Mouse (Mus musculus): ENCODE measurements around the gene Wscd1. TPM values are rescaled to one million over a fixed set of nuclear protein-coding genes. Genes with fewer than 3 reads are reported as not detected.

Wscd1 gene
- polyA plus RNA-seq, 1 experiment from 2014 or later: 2.5 TPM

GRCm38 (mm10) chr11:71773986-71774767, 24.5 kb downstream of the Wscd1 start:
- Histone ChIP-seq H3K4me3 (no peak overlapping the region), H3K4me1 (peaks cover 17% of the 10 kb centered on the region), H3K9me3 (replicated peaks) (no peaks in the 10 kb centered on the region), H3K27me3 (ENCODE audit: low read depth, poor library complexity, severe bottlenecking) (peaks cover 29% of the 10 kb centered on the region), H3K27ac (no peak overlapping the region), H3K36me3 (no peaks in the 10 kb centered on the region)
- DNase-seq (ENCODE audit: low spot score): no peak
- 30% methylated on average over 16 of the region's 16 CpGs for WGBS

- Histone ChIP-seq H3K27ac (no peak overlapping the region), H3K27me3 (ENCODE audit: low read depth, poor library complexity, severe bottlenecking) (peaks cover 29% of the 10 kb centered on the region), H3K36me3 (no peaks in the 10 kb centered on the region), H3K4me3 (no peak overlapping the region), H3K4me1 (peaks cover 12% of the 10 kb centered on the region), H3K9me3 (replicated peaks) (no peaks in the 10 kb centered on the region)
- 70% methylated on average over 6 of the region's 6 CpGs for WGBS
- no peak for DNase-seq (ENCODE audit: low spot score)
These were observed 25.3 kb downstream of the Wscd1 start for GRCm38 (mm10) chr11:71775056-71775455.

- no peak overlapping the region for H3K4me3 ChIP-seq
- 87% methylated on average over 10 of the region's 10 CpGs for WGBS
- no peak overlapping the region for H3K27ac ChIP-seq
- H3K36me3 ChIP-seq: no peaks in the 10 kb centered on the region
- H3K4me1 ChIP-seq: no peaks in the 10 kb centered on the region
- H3K9me3 ChIP-seq (replicated peaks): no peaks in the 10 kb centered on the region
- no peak for DNase-seq (ENCODE audit: low spot score)
- peaks cover 13% of the 10 kb centered on the region for H3K27me3 ChIP-seq (ENCODE audit: low read depth, poor library complexity, severe bottlenecking)
These were observed 29.9 kb downstream of the Wscd1 start for GRCm38 (mm10) chr11:71779642-71780041.

- H3K36me3 ChIP-seq: no peaks in the 10 kb centered on the region
- no peaks in the 10 kb centered on the region for H3K27me3 ChIP-seq (ENCODE audit: low read depth, poor library complexity, severe bottlenecking)
- H3K4me3 ChIP-seq: no peak overlapping the region
- no peak for DNase-seq (ENCODE audit: low spot score)
- H3K9me3 ChIP-seq (replicated peaks): no peaks in the 10 kb centered on the region
- 82% methylated on average over 13 of the region's 13 CpGs for WGBS
- no peaks in the 10 kb centered on the region for H3K4me1 ChIP-seq
- no peak overlapping the region for H3K27ac ChIP-seq
These were observed 32.1 kb downstream of the Wscd1 start for GRCm38 (mm10) chr11:71781737-71782354.

- Histone ChIP-seq H3K9me3 (replicated peaks) (no peaks in the 10 kb centered on the region), H3K36me3 (no peaks in the 10 kb centered on the region), H3K4me3 (no peak overlapping the region), H3K27ac (no peak overlapping the region), H3K4me1 (no peaks in the 10 kb centered on the region), H3K27me3 (ENCODE audit: low read depth, poor library complexity, severe bottlenecking) (no peaks in the 10 kb centered on the region)
- 95% methylated on average over 4 of the region's 4 CpGs for WGBS
- DNase-seq (ENCODE audit: low spot score): no peak
These were observed 35.8 kb downstream of the Wscd1 start for GRCm38 (mm10) chr11:71785499-71785898.

GRCm38 (mm10) chr11:71788209-71788608, 38.5 kb downstream of the Wscd1 start:
- no peak overlapping the region for H3K27ac ChIP-seq
- DNase-seq (ENCODE audit: low spot score): no peak
- no peaks in the 10 kb centered on the region for H3K36me3 ChIP-seq
- H3K4me3 ChIP-seq: no peak overlapping the region
- H3K4me1 ChIP-seq: peaks cover 9% of the 10 kb centered on the region
- WGBS: 84% methylated on average over 4 of the region's 4 CpGs
- no peaks in the 10 kb centered on the region for H3K9me3 ChIP-seq (replicated peaks)
- no peaks in the 10 kb centered on the region for H3K27me3 ChIP-seq (ENCODE audit: low read depth, poor library complexity, severe bottlenecking)

GRCm38 (mm10) chr11:71790227-71790626, 40.5 kb downstream of the Wscd1 start:
- Histone ChIP-seq H3K36me3 (no peaks in the 10 kb centered on the region), H3K4me1 (peaks cover 11% of the 10 kb centered on the region), H3K4me3 (no peak overlapping the region), H3K27ac (no peak overlapping the region), H3K27me3 (ENCODE audit: low read depth, poor library complexity, severe bottlenecking) (no peaks in the 10 kb centered on the region), H3K9me3 (replicated peaks) (no peaks in the 10 kb centered on the region)
- no peak for DNase-seq (ENCODE audit: low spot score)
- 80% methylated on average over 3 of the region's 3 CpGs for WGBS

GRCm38 (mm10) chr11:71799206-71799605, 49.5 kb downstream of the Wscd1 start:
- 90% methylated on average over 4 of the region's 4 CpGs for WGBS
- H3K36me3 ChIP-seq: no peaks in the 10 kb centered on the region
- DNase-seq (ENCODE audit: low spot score): no peak
- no peaks in the 10 kb centered on the region for H3K27me3 ChIP-seq (ENCODE audit: low read depth, poor library complexity, severe bottlenecking)
- H3K4me1 ChIP-seq: no peaks in the 10 kb centered on the region
- no peak overlapping the region for H3K27ac ChIP-seq
- H3K9me3 ChIP-seq (replicated peaks): no peaks in the 10 kb centered on the region
- H3K4me3 ChIP-seq: no peak overlapping the region

GRCm38 (mm10) chr11:71808521-71808920, 58.8 kb downstream of the Wscd1 start:
- H3K4me1 ChIP-seq: no peaks in the 10 kb centered on the region
- no peak for DNase-seq (ENCODE audit: low spot score)
- H3K4me3 ChIP-seq: no peak overlapping the region
- no peaks in the 10 kb centered on the region for H3K27me3 ChIP-seq (ENCODE audit: low read depth, poor library complexity, severe bottlenecking)
- no peaks in the 10 kb centered on the region for H3K36me3 ChIP-seq
- WGBS: 90% methylated on average over 2 of the region's 2 CpGs
- H3K27ac ChIP-seq: no peak overlapping the region
- no peaks in the 10 kb centered on the region for H3K9me3 ChIP-seq (replicated peaks)

- Histone ChIP-seq H3K4me3 (no peak overlapping the region), H3K27ac (no peak overlapping the region), H3K9me3 (replicated peaks) (no peaks in the 10 kb centered on the region), H3K27me3 (ENCODE audit: low read depth, poor library complexity, severe bottlenecking) (no peaks in the 10 kb centered on the region), H3K36me3 (no peaks in the 10 kb centered on the region), H3K4me1 (no peaks in the 10 kb centered on the region)
- 79% methylated on average over 2 of the region's 2 CpGs for WGBS
- DNase-seq (ENCODE audit: low spot score): no peak
These were observed 62.1 kb downstream of the Wscd1 start for GRCm38 (mm10) chr11:71811828-71812227.

GRCm38 (mm10) chr11:71812921-71813320, 63.2 kb downstream of the Wscd1 start:
- Histone ChIP-seq H3K27ac (no peak overlapping the region), H3K4me3 (no peak overlapping the region), H3K36me3 (no peaks in the 10 kb centered on the region), H3K27me3 (ENCODE audit: low read depth, poor library complexity, severe bottlenecking) (no peaks in the 10 kb centered on the region), H3K9me3 (replicated peaks) (no peaks in the 10 kb centered on the region), H3K4me1 (no peaks in the 10 kb centered on the region)
- DNase-seq (ENCODE audit: low spot score): no peak
- 87% methylated on average over 7 of the region's 7 CpGs for WGBS

- Histone ChIP-seq H3K4me3 (no peak overlapping the region), H3K36me3 (no peaks in the 10 kb centered on the region), H3K9me3 (replicated peaks) (no peaks in the 10 kb centered on the region), H3K4me1 (no peaks in the 10 kb centered on the region), H3K27me3 (ENCODE audit: low read depth, poor library complexity, severe bottlenecking) (no peaks in the 10 kb centered on the region), H3K27ac (no peak overlapping the region)
- no peak for DNase-seq (ENCODE audit: low spot score)
- WGBS: 58% methylated on average over 7 of the region's 7 CpGs
These were observed 64.8 kb downstream of the Wscd1 start for GRCm38 (mm10) chr11:71814511-71814910.

GRCm38 (mm10) chr11:71815326-71815725, 65.6 kb downstream of the Wscd1 start:
- no peaks in the 10 kb centered on the region for H3K9me3 ChIP-seq (replicated peaks)
- H3K27ac ChIP-seq: no peak overlapping the region
- DNase-seq (ENCODE audit: low spot score): no peak
- H3K4me3 ChIP-seq: no peak overlapping the region
- H3K27me3 ChIP-seq (ENCODE audit: low read depth, poor library complexity, severe bottlenecking): no peaks in the 10 kb centered on the region
- no peaks in the 10 kb centered on the region for H3K4me1 ChIP-seq
- H3K36me3 ChIP-seq: no peaks in the 10 kb centered on the region
- 89% methylated on average over 6 of the region's 6 CpGs for WGBS

Measured in limb, embryonic 10.5 days (tissue).